Mouse (Mus musculus) heart, postnatal 0 days (tissue): ENCODE data around the gene Elovl6. TPM values are rescaled to one million over a fixed set of nuclear protein-coding genes. Genes with fewer than 3 reads are reported as not detected.

Experiments
- ATAC-seq: fragments of 200-750 bp; cut with Nextera tagmentation; 2 replicates; pipeline ENCODE4 v1.8.0; 2017; ENCODE audit warnings: low read depth, moderate number of reproducible peaks, moderate library complexity; ENCODE audit not compliant: insufficient read depth
- DNase-seq: peaks from one replicate; pipeline ENCODE4 v3.0.0-alpha.2; 2016; ENCODE audit warnings: low spot score
- H3K27ac ChIP-seq: fragments of 300-500 bp; sonication (generic); 2 replicates; pipeline ENCODE4 v1.5.1; 2014; ENCODE audit warnings: low read depth, mild to moderate bottlenecking
- H3K27me3 ChIP-seq: fragments of 300-500 bp; sonication (generic); 2 replicates; pipeline ENCODE4 v1.6.1; 2014; ENCODE audit warnings: low read length, mixed read lengths; ENCODE audit not compliant: control insufficient read depth, insufficient read depth
- H3K36me3 ChIP-seq: fragments of 300-500 bp; sonication (generic); replicated peaks from 2 replicates; pipeline ENCODE4 v1.6.1; 2014; ENCODE audit warnings: low read length, mixed read lengths; ENCODE audit not compliant: control insufficient read depth, insufficient read depth
- H3K4me1 ChIP-seq: fragments of 300-500 bp; sonication (generic); 2 replicates; pipeline ENCODE4 v1.6.1; 2014; ENCODE audit warnings: antibody characterized with exemption; ENCODE audit not compliant: control insufficient read depth, insufficient read depth
- H3K4me2 ChIP-seq: fragments of 300-500 bp; sonication (generic); 2 replicates; pipeline ENCODE4 v1.6.1; 2014; ENCODE audit warnings: low read depth, mild to moderate bottlenecking, low read length, moderate library complexity
- H3K4me3 ChIP-seq: fragments of 300-500 bp; sonication (generic); 2 replicates; pipeline ENCODE4 v1.5.1; 2014; ENCODE audit warnings: low read depth, low read length
- H3K9ac ChIP-seq: fragments of 300-500 bp; sonication (generic); replicated peaks from 2 replicates; pipeline ENCODE4 v1.6.1; 2014; ENCODE audit warnings: low read depth, low read length, mixed read lengths
- H3K9me3 ChIP-seq: fragments of 300-500 bp; sonication (generic); replicated peaks from 2 replicates; pipeline ENCODE4 v1.6.1; 2016; ENCODE audit warnings: low read length; ENCODE audit not compliant: control insufficient read depth
- CTCF ChIP-seq: IDR thresholded peaks from 2 replicates; pipeline ENCODE4 v1.5.1; 2016; ENCODE audit warnings: antibody characterized with exemption, control low read depth, low read depth
- EP300 ChIP-seq: IDR thresholded peaks from 2 replicates; pipeline ENCODE4 v1.6.1; 2016; ENCODE audit warnings: antibody characterized with exemption, low read depth
- WGBS: fragments of 180-500 bp; shearing (Covaris S2); extraction: QIAGEN DNeasy Blood & Tissue Kit; methylation state at CpG from one replicate; pipeline ENCODE4 v1.1.7; 2014; 5-methylcytosine and 5-hydroxymethylcytosine counted together
- polyA plus RNA-seq: library from polyadenylated mRNA; unstranded; fragments of >200 nt; fragmentation: Nextera tagmentation; extraction: Ambion mirVana; gene quantifications from 2 replicates; pipeline ENCODE4 v1.2.1, GENCODE M21; 2015
- total RNA-seq: library from RNA; depleted of rRNA; stranded (reverse); fragments of >200 nt; gene quantifications from 2 replicates; pipeline ENCODE4 v1.2.3, GENCODE M21; 2014; ENCODE audit warnings: low replicate concordance

The Elovl6 gene
- total and polyA plus RNA-seq, 2 experiments from 2014 or later, result 2.9 to 5.2 TPM

GRCm38 (mm10) chr3:129557566-129557965, 25.4 kb downstream of the Elovl6 start:
- ATAC-seq, result no peak
- no peak overlapping the region for H3K27ac ChIP-seq
- 92% methylated on average over 7 of the region's 7 CpGs for WGBS
- no peaks in the 10 kb centered on the region for H3K9me3 ChIP-seq
- no peaks in the 10 kb centered on the region for H3K36me3 ChIP-seq
- H3K4me1 ChIP-seq, result no peaks in the 10 kb centered on the region
- no peak overlapping the region for H3K4me3 ChIP-seq
- DNase-seq, result no peak
- no peaks in the 10 kb centered on the region for H3K27me3 ChIP-seq
- no peak for TF ChIP-seq CTCF
- no peak for TF ChIP-seq EP300
- no peak overlapping the region for H3K9ac ChIP-seq
- no peak overlapping the region for H3K4me2 ChIP-seq

- Histone ChIP-seq H3K4me3 (no peak overlapping the region), H3K9ac (no peak overlapping the region), H3K9me3 (no peaks in the 10 kb centered on the region), H3K4me2 (no peak overlapping the region), H3K27ac (no peak overlapping the region), H3K4me1 (no peaks in the 10 kb centered on the region), H3K27me3 (no peaks in the 10 kb centered on the region), H3K36me3 (no peaks in the 10 kb centered on the region)
- WGBS, result 73% methylated on average over 22 of the region's 22 CpGs
- no peak for TF ChIP-seq CTCF
- no peak for TF ChIP-seq EP300
- ATAC-seq (no peak), DNase-seq (no peak)
Measured at GRCm38 (mm10) chr3:129558016-129558955, 26.1 kb downstream of the Elovl6 start.

- Histone ChIP-seq H3K36me3 (no peaks in the 10 kb centered on the region), H3K4me3 (no peak overlapping the region), H3K4me1 (no peaks in the 10 kb centered on the region), H3K9me3 (no peaks in the 10 kb centered on the region), H3K27me3 (no peaks in the 10 kb centered on the region), H3K4me2 (no peak overlapping the region), H3K27ac (no peak overlapping the region), H3K9ac (no peak overlapping the region)
- ATAC-seq (no peak), DNase-seq (no peak)
- WGBS, result 93% methylated on average over 9 of the region's 9 CpGs
- TF ChIP-seq CTCF (no peak), EP300 (no peak)
Measured at GRCm38 (mm10) chr3:129560068-129560467, 27.9 kb downstream of the Elovl6 start.

- TF ChIP-seq CTCF (no peak), EP300 (no peak)
- no peak for DNase-seq
- Histone ChIP-seq H3K4me3 (no peak overlapping the region), H3K27me3 (no peaks in the 10 kb centered on the region), H3K9me3 (no peaks in the 10 kb centered on the region), H3K36me3 (no peaks in the 10 kb centered on the region), H3K4me2 (no peak overlapping the region), H3K27ac (no peak overlapping the region), H3K4me1 (no peaks in the 10 kb centered on the region), H3K9ac (no peak overlapping the region)
- ATAC-seq, result no peak
- 85% methylated on average over 10 of the region's 10 CpGs for WGBS
Measured at GRCm38 (mm10) chr3:129561011-129561410, 28.9 kb downstream of the Elovl6 start.

- Histone ChIP-seq H3K4me3 (no peak overlapping the region), H3K9me3 (no peaks in the 10 kb centered on the region), H3K36me3 (no peaks in the 10 kb centered on the region), H3K4me1 (no peaks in the 10 kb centered on the region), H3K27me3 (no peaks in the 10 kb centered on the region), H3K9ac (no peak overlapping the region), H3K4me2 (no peak overlapping the region), H3K27ac (no peak overlapping the region)
- no peak for DNase-seq
- TF ChIP-seq EP300, result no peak
- TF ChIP-seq CTCF, result no peak
- WGBS, result 91% methylated on average over 2 of the region's 2 CpGs
- ATAC-seq, result no peak
Measured at GRCm38 (mm10) chr3:129561853-129562252, 29.7 kb downstream of the Elovl6 start.

- no peaks in the 10 kb centered on the region for H3K27me3 ChIP-seq
- no peaks in the 10 kb centered on the region for H3K36me3 ChIP-seq
- no peaks in the 10 kb centered on the region for H3K9me3 ChIP-seq
- H3K9ac ChIP-seq, result no peak overlapping the region
- no peak for TF ChIP-seq CTCF
- TF ChIP-seq EP300, result no peak
- no peaks in the 10 kb centered on the region for H3K4me1 ChIP-seq
- DNase-seq (no peak), ATAC-seq (no peak)
- no peak overlapping the region for H3K4me2 ChIP-seq
- WGBS, result 87% methylated on average over 4 of the region's 4 CpGs
- H3K27ac ChIP-seq, result no peak overlapping the region
- H3K4me3 ChIP-seq, result no peak overlapping the region
Measured at GRCm38 (mm10) chr3:129562411-129562810, 30.3 kb downstream of the Elovl6 start.
